Mouse (Mus musculus): ENCODE measurements around the gene Syngr1.

Syngr1 gene

GRCm38 (mm10) chr15:80070095-80070644, 21.0 kb upstream of the Syngr1 start:
- DNase-seq (ENCODE audit: low read depth, low spot score): no peak

- DNase-seq (ENCODE audit: low read depth, low spot score): no peak
Measured at GRCm38 (mm10) chr15:80071951-80072437, 19.1 kb upstream of the Syngr1 start.

GRCm38 (mm10) chr15:80072579-80073255, 18.4 kb upstream of the Syngr1 start:
- DNase-seq (ENCODE audit: low read depth, low spot score): no peak

GRCm38 (mm10) chr15:80073256-80073621, 17.9 kb upstream of the Syngr1 start:
- DNase-seq (ENCODE audit: low read depth, low spot score): no peak

GRCm38 (mm10) chr15:80074663-80075373, 16.3 kb upstream of the Syngr1 start:
- no peak for DNase-seq (ENCODE audit: low read depth, low spot score)

GRCm38 (mm10) chr15:80075374-80075694, 15.8 kb upstream of the Syngr1 start:
- DNase-seq (ENCODE audit: low read depth, low spot score): no peak

- no peak for DNase-seq (ENCODE audit: low read depth, low spot score)
Measured at GRCm38 (mm10) chr15:80075733-80076337, 15.3 kb upstream of the Syngr1 start.

GRCm38 (mm10) chr15:80076338-80077136, 14.6 kb upstream of the Syngr1 start:
- DNase-seq (ENCODE audit: low read depth, low spot score): peak; percentile 77

GRCm38 (mm10) chr15:80078058-80078814, 12.9 kb upstream of the Syngr1 start:
- DNase-seq (ENCODE audit: low read depth, low spot score): no peak

GRCm38 (mm10) chr15:80079129-80079668, 11.9 kb upstream of the Syngr1 start:
- DNase-seq (ENCODE audit: low read depth, low spot score): no peak

GRCm38 (mm10) chr15:80079954-80080353, 11.2 kb upstream of the Syngr1 start:
- no peak for DNase-seq (ENCODE audit: low read depth, low spot score)

GRCm38 (mm10) chr15:80080711-80081615, 10.2 kb upstream of the Syngr1 start:
- no peak for DNase-seq (ENCODE audit: low read depth, low spot score)

- no peak for DNase-seq (ENCODE audit: low read depth, low spot score)
Measured at GRCm38 (mm10) chr15:80081801-80082546, 9.2 kb upstream of the Syngr1 start.

GRCm38 (mm10) chr15:80082661-80083275, 8.4 kb upstream of the Syngr1 start:
- DNase-seq (ENCODE audit: low read depth, low spot score): no peak

- DNase-seq (ENCODE audit: low read depth, low spot score): peak; percentile 100
Measured at GRCm38 (mm10) chr15:80083276-80083731, 7.8 kb upstream of the Syngr1 start.

GRCm38 (mm10) chr15:80083740-80084139, 7.4 kb upstream of the Syngr1 start:
- no peak for DNase-seq (ENCODE audit: low read depth, low spot score)

- DNase-seq (ENCODE audit: low read depth, low spot score): no peak
Measured at GRCm38 (mm10) chr15:80087406-80088012, 3.6 kb upstream of the Syngr1 start.

- peak; percentile 95 for DNase-seq (ENCODE audit: low read depth, low spot score)
Measured at GRCm38 (mm10) chr15:80088637-80089036, 2.5 kb upstream of the Syngr1 start.

Data from forelimb bud, embryonic 11.5 days (tissue).